Mouse (Mus musculus): Measurements from ENCODE around the gene Thra.

DNA sequence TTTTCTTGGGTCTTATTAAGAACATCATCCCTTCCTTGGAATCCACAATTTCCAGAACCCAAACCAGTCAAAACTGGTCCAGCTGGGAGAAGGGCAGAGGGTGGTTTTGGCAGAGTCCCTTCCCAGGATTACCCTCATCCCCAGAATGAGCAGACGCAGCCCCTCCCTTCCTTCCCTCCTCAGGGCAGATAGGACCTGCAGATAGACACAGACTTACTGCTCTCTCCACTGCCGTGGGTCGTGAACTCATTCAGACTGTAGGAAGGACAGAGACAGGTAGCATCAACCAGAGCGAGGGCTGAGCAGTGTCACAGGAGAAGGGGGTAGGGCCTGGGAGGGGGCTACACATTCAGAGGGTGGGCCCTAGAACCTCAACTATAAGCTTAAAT is 29.4 kb upstream of the Thra start:
- TF ChIP-seq CTCF (IDR thresholded peaks at IDR 0.05; ENCODE audit: low read depth) (no peak), EP300 (optimal IDR thresholded peaks at IDR 0.05) (no peak)

Measured in stomach, postnatal 0 days (tissue).